Mouse (Mus musculus): ENCODE measurements around the gene Prkcb.

Gene Prkcb

DNA sequence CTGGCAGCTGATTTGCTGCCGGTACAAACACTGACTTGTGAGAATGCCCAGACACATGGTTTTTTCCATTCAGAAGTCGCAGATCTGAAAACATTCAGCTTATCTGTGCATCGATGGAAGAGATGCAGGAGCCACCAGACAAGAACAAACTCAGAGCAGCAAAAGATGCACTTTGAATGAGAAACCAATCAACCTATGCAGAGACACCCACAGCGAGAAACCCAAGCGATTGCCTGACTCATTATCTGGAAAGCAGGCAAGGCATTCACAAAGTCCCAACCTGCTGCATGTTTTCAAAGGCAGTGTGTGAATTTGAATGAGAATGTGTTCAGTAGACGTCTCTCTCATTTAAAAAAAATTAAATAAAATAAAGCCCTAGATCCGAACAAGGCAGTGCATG is 386.7 kb downstream of the Prkcb start:
- no peak for DNase-seq (ENCODE audit: low spot score)
